Mouse (Mus musculus): ENCODE measurements around the gene Ski. TPM values are rescaled to one million over a fixed set of nuclear protein-coding genes. Genes with fewer than 3 reads are reported as not detected.

Gene Ski
- 24.5 and 32.8 TPM in 2 replicates for polyA plus RNA-seq (2012; rRNA removed; ENCODE audit: low replicate concordance)

DNA sequence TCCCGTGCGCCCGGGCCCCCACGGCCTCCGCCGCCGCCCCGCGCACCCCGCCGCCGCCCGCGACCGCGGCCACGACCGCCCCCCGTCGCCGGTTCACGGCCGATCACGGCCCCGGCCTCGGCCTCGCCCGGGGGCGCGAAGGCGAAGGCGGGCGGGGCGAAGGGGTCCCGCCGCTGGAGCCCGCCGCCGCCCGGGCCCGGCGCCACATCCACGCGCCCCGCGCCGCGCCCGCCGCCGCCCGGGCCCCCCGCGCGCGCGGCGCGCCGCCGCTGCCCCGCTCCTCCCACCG, at the start of gene Ski:
Gene Ski, minus strand, starts transcription at position 41 of the 289 bp plus-strand sequence.

DNA sequence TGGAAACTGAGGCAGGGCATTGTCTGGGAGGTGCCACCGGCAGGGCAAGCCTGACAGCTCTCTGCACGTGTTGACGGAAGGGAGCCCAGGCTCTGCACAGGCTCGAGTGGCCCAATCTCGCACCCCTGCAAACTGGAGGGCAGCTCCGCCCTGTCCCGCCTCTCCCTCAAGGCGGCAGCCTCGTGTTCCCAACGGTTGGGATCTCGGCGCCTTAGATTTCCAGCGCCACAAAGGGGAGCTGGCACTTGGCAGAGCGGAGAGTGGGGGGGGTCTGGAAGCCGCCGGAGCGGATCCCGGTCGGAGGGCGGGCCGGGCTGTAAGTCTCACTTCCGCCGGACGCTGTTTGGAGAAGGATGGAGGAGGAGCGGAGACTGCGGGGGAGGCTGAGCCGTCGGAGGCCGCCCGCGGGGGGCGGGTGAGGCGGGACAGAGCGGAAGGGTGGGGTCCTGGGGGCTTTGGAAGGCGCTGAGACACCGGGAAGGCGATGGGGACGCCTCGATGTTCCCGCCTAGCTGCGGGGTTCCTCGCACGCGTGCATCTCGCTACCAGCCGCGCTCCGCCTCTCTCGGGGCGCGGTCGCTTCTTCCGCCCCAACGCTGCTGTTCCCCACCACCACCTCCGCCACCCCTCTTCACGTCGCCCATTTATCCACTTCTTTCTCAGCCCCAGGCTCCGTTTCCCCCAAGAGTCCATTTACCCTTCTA, 27.4 kb upstream of the Ski start, which contains the start of gene Faap20:
Gene Faap20, plus strand, starts transcription at position 155 of the 704 bp plus-strand sequence.

Other genes starting within 250 kb of the Ski start
- gene Plch2, start 165.8 kb downstream of the Ski start, polyA plus RNA-seq (2012; rRNA removed; ENCODE audit: low replicate concordance) = 31.1 and 35.9 TPM in 2 replicates
- 15.9 and 18.7 TPM in 2 replicates for gene Pex10, start 155.6 kb downstream of the Ski start, polyA plus RNA-seq (2012; rRNA removed; ENCODE audit: low replicate concordance)
- gene Rer1, start 136.2 kb downstream of the Ski start, polyA plus RNA-seq (2012; rRNA removed; ENCODE audit: low replicate concordance) = 66.6 and 93.1 TPM in 2 replicates
- gene Morn1, start 136.0 kb downstream of the Ski start, polyA plus RNA-seq (2012; rRNA removed; ENCODE audit: low replicate concordance) = 4.0 and 4.9 TPM in 2 replicates
- 55.3 and 69.9 TPM in 2 replicates for gene Faap20, start 27.2 kb upstream of the Ski start, polyA plus RNA-seq (2012; rRNA removed; ENCODE audit: low replicate concordance)
- 20.9 and 61.8 TPM in 2 replicates for gene Prkcz, start 138.8 kb upstream of the Ski start, polyA plus RNA-seq (2012; rRNA removed; ENCODE audit: low replicate concordance)
- 0.34 and 1.2 TPM in 2 replicates for gene Gabrd, start 175.5 kb upstream of the Ski start, polyA plus RNA-seq (2012; rRNA removed; ENCODE audit: low replicate concordance)
- 0.82 and 0.87 TPM in 2 replicates for gene Cfap74, start 186.6 kb upstream of the Ski start, polyA plus RNA-seq (2012; rRNA removed; ENCODE audit: low replicate concordance)
- 1.1 and 2.4 TPM in 2 replicates for gene Tmem52, start 246.5 kb upstream of the Ski start, polyA plus RNA-seq (2012; rRNA removed; ENCODE audit: low replicate concordance)